Mouse (Mus musculus): Measurements from ENCODE around the gene Smdt1.

DNA sequence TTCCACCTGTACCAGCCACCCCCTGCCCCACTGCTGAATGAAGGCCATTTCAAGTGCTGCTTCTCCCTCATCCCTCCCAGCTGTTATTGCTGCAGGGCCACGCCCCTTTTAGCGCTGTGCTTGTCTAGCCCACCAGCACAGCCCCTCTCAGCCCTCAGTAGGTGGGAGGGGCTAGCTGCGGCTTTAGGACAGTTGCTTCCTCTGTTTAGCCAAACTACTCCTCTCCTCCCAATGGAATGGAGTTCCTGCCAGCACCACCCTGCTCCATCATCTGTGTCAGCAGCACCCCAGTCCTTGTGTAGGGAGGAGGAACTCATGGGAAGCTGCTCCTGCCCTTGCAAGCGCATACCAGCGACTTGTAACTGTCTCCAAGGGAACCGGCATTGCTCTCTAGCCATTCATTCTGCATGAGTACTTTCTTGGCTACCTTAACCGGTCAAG is 45.5 kb upstream of the Smdt1 start:
- TF ChIP-seq GATA1 (IDR thresholded peaks at IDR 0.05; ENCODE audit: borderline replicate concordance, low read length) = no peak
- no peak for TF ChIP-seq FLI1 (IDR thresholded peaks at IDR 0.05; ENCODE audit: low read length)
